Mouse (Mus musculus) embryo, embryonic 9.5 days (tissue): ENCODE measurements around the gene Tmco5.

Experiments
- DNase-seq: peaks from one replicate; pipeline ENCODE4 v3.0.0-alpha.2; 2017; ENCODE audit errors: extremely low spot score

Gene Tmco5

GRCm38 (mm10) chr2:116878391-116878790 is at the start of gene Tmco5:
Tmco5 (plus strand) TSS chr2:116878691.
- DNase-seq: no peak

- no peak for DNase-seq
These were observed 46.6 kb upstream of the Tmco5 start for GRCm38 (mm10) chr2:116831863-116832262.

GRCm38 (mm10) chr2:116837829-116838228 is 40.7 kb upstream of the Tmco5 start:
- no peak for DNase-seq

GRCm38 (mm10) chr2:116838538-116839197 is 39.8 kb upstream of the Tmco5 start:
- peak; percentile 54 for DNase-seq

- no peak for DNase-seq
These were observed 28.4 kb upstream of the Tmco5 start for GRCm38 (mm10) chr2:116849980-116850636.

GRCm38 (mm10) chr2:116851356-116851755 is 27.1 kb upstream of the Tmco5 start:
- DNase-seq: no peak

- no peak for DNase-seq
These were observed 26.2 kb upstream of the Tmco5 start for GRCm38 (mm10) chr2:116852249-116852648.

- DNase-seq: no peak
These were observed 19.8 kb upstream of the Tmco5 start for GRCm38 (mm10) chr2:116858703-116859102.

GRCm38 (mm10) chr2:116876955-116877615 is 1.4 kb upstream of the Tmco5 start:
- no peak for DNase-seq

GRCm38 (mm10) chr2:116879730-116880129 is 1.2 kb downstream of the Tmco5 start:
- no peak for DNase-seq

- no peak for DNase-seq
These were observed 15.0 kb downstream of the Tmco5 start for GRCm38 (mm10) chr2:116893316-116893987.

GRCm38 (mm10) chr2:116893988-116894363 is 15.5 kb downstream of the Tmco5 start:
- peak; percentile 79 for DNase-seq

- DNase-seq: peak; percentile 82
These were observed 21.3 kb downstream of the Tmco5 start for GRCm38 (mm10) chr2:116899615-116900272.

GRCm38 (mm10) chr2:116900273-116900843 is 21.9 kb downstream of the Tmco5 start:
- DNase-seq: peak; percentile 30

GRCm38 (mm10) chr2:116908268-116908667 is 29.8 kb downstream of the Tmco5 start:
- DNase-seq: no peak

GRCm38 (mm10) chr2:116912334-116913070 is 34.0 kb downstream of the Tmco5 start:
- no peak for DNase-seq

- DNase-seq: no peak
These were observed 35.4 kb downstream of the Tmco5 start for GRCm38 (mm10) chr2:116913677-116914405.

GRCm38 (mm10) chr2:116914636-116915035 is 36.1 kb downstream of the Tmco5 start:
- DNase-seq: no peak

- no peak for DNase-seq
These were observed 40.1 kb downstream of the Tmco5 start for GRCm38 (mm10) chr2:116918598-116918997.
